Mouse (Mus musculus): ENCODE measurements at regions not wholly inside any gene's neighbourhood (a gene's known extent, or its start where the extent isn't known, plus 50 kb on each side); places are given as distances from the start of the nearest gene placed in this dataset.

GRCm38 (mm10) chr4:119022338-119022737 is 61.0 kb downstream of the Lao1 start:
- Histone ChIP-seq H3K4me3 (replicated peaks in 1 of 3; ENCODE audit: low read depth in 2 of 3, low read length in 2 of 3, poor library complexity in 1 of 3) (no peak overlapping the region), H3K9ac (ENCODE audit: insufficient read depth, low read depth) (no peak overlapping the region), H3K4me1 (ENCODE audit: control insufficient read depth in 1 of 2, insufficient read depth in 2 of 2) (peaks cover 3 to 10% of the 10 kb centered on the region in 2 experiments; a peak in 3 of 4 replicates), H3K27ac (ENCODE audit: insufficient read depth, low read depth) (no peak overlapping the region), H3K36me3 (replicated peaks in 1 of 2; ENCODE audit: control insufficient read depth in 1 of 2, insufficient read depth in 1 of 2, low read length in 1 of 2) (no peaks in the 10 kb centered on the region), H3K27me3 (replicated peaks) (no peaks in the 10 kb centered on the region), H3K9me3 (replicated peaks; ENCODE audit: low read length) (no peaks in the 10 kb centered on the region), H3K4me2 (ENCODE audit: insufficient read depth, low read depth, poor library complexity, severe bottlenecking) (no peak overlapping the region), H3K79me2 (replicated peaks; ENCODE audit: control insufficient read depth, extremely low read depth, insufficient read depth, poor library complexity, severe bottlenecking) (no peaks in the 10 kb centered on the region)
- in situ Hi-C loops (cut with MboI; ENCODE audit: low pct_ligation_motif_present, low pct_unique_long_range_greater_than_20kb, low sequenced_read_pairs) (no loop called here), dilution Hi-C loops (cut with MboI; ENCODE audit: extremely low pct_ligation_motif_present, extremely low pct_unique_long_range_greater_than_20kb, low sequenced_read_pairs) (no loop called here)
- TF ChIP-seq MAFK (IDR thresholded peaks at IDR 0.05; ENCODE audit: insufficient replicate concordance, low read length) (no peak), JUN (IDR thresholded peaks at IDR 0.05; ENCODE audit: insufficient read depth, low read depth, low read length) (no peak), MAX (IDR thresholded peaks at IDR 0.05; ENCODE audit: low read length) (no peak), ZMIZ1 (IDR thresholded peaks at IDR 0.05; ENCODE audit: low read depth, low read length) (no peak), KAT2A (IDR thresholded peaks at IDR 0.05; ENCODE audit: insufficient replicate concordance, low read length) (no peak), TCF12 (IDR thresholded peaks at IDR 0.05; ENCODE audit: low read depth, low read length) (no peak), MAZ (IDR thresholded peaks at IDR 0.05; ENCODE audit: low read depth, low read length) (no peak)
- DNase-seq (ENCODE audit: extremely low read depth), result no peak

- Histone ChIP-seq H3K4me3 (replicated peaks in 1 of 3; ENCODE audit: low read depth in 2 of 3, low read length in 2 of 3, poor library complexity in 1 of 3) (no peak overlapping the region), H3K79me2 (replicated peaks; ENCODE audit: control insufficient read depth, extremely low read depth, insufficient read depth, poor library complexity, severe bottlenecking) (no peaks in the 10 kb centered on the region), H3K9ac (ENCODE audit: insufficient read depth, low read depth) (no peak overlapping the region), H3K4me1 (ENCODE audit: control insufficient read depth in 1 of 2, insufficient read depth in 2 of 2) (peaks cover 3 to 10% of the 10 kb centered on the region in 2 experiments; a peak in 3 of 4 replicates), H3K27ac (ENCODE audit: insufficient read depth, low read depth) (no peak overlapping the region), H3K36me3 (replicated peaks in 1 of 2; ENCODE audit: control insufficient read depth in 1 of 2, insufficient read depth in 1 of 2, low read length in 1 of 2) (no peaks in the 10 kb centered on the region), H3K4me2 (ENCODE audit: insufficient read depth, low read depth, poor library complexity, severe bottlenecking) (no peak overlapping the region), H3K9me3 (replicated peaks; ENCODE audit: low read length) (no peaks in the 10 kb centered on the region), H3K27me3 (replicated peaks) (peaks cover 2% of the 10 kb centered on the region)
- no peak for DNase-seq (ENCODE audit: extremely low read depth)
- dilution Hi-C loops (cut with MboI; ENCODE audit: extremely low pct_ligation_motif_present, extremely low pct_unique_long_range_greater_than_20kb, low sequenced_read_pairs) (no loop called here), in situ Hi-C loops (cut with MboI; ENCODE audit: low pct_ligation_motif_present, low pct_unique_long_range_greater_than_20kb, low sequenced_read_pairs) (no loop called here)
- no peak for TF ChIP-seq TBP (conservative IDR thresholded peaks at IDR 0.05; ENCODE audit: low read depth, low read length)
- no peak for TF ChIP-seq IRF4 (IDR thresholded peaks at IDR 0.05; ENCODE audit: low read depth, low read length)
- no peak for TF ChIP-seq POLR2A (IDR thresholded peaks at IDR 0.05; ENCODE audit: low read depth, low read length)
- no peak for TF ChIP-seq BHLHE40 (IDR thresholded peaks at IDR 0.05; ENCODE audit: low read depth, low read length)
- no peak for TF ChIP-seq UBTF (IDR thresholded peaks at IDR 0.05; ENCODE audit: low read depth, low read length)
- TF ChIP-seq MAZ (IDR thresholded peaks at IDR 0.05; ENCODE audit: low read depth, low read length), result no peak
- TF ChIP-seq GABPA (IDR thresholded peaks at IDR 0.05; ENCODE audit: insufficient replicate concordance, low read depth, low read length), result no peak
- TF ChIP-seq NRF1 (IDR thresholded peaks at IDR 0.05; ENCODE audit: low read depth, low read length), result no peak
- no peak for TF ChIP-seq HCFC1 (IDR thresholded peaks at IDR 0.05; ENCODE audit: low read depth, low read length)
Observed at GRCm38 (mm10) chr4:119026237-119026861, 65.0 kb downstream of the Lao1 start.
